Mouse (Mus musculus) embryo, embryonic 10.5 days (tissue): ENCODE data around the gene Rap1a.

Experiments
- DNase-seq: peaks from one replicate; pipeline ENCODE4 v3.0.0-alpha.2; 2015; ENCODE audit warnings: low spot score

Gene Rap1a

DNA sequence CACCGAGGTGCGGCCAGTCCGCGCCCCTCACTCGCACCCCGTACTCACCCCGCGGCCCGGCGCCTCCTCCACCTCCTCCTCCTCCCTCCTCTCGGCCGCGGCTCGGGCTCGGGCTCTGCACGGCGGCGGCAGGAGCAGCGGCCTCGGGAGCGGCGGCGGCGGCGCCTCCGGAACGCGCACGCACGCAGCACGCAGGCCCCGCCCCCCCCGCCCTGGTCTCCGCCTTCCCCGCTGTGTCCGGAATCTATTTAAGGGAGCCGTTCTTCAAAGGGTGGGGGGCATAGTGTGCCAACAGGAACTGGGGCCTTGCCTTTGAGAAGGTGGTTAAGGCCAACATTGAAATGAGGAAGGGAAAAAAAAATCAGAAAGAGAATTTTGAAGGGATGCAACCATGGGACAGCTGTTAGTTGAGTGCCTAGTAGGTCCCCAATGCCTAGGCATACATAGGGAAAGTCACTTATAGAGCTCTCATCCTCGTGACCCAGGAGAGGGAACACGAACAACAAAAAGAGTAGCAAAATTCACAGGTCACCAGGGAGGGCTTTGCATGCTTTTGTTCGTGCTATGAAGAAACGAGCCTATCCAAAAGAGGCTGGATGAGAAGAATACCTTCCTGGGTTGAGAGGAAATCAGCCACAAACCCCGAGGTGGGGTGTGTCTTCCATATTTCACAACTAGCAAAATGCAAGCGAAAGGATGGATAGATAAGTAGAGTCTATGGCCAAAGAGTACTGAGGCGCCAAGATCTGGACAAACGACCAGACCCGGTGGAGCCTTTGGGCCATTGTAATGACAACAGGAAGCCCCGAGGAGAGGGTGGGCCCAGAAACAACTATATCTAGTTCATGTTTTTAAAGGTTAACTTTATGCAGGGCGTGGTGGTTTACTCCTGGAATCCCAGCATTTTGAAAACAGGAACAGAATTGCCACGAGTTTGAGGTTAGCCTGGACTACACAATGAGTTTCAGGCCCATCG lies at the start of gene Rap1a:
Gene Rap1a, minus strand, starts transcription at position 146 of the 976 bp plus-strand sequence.
- DNase-seq, result peak; percentile 83

GRCm38 (mm10) chr3:105846294-105847069 lies 45.3 kb upstream of the Rap1a start:
- DNase-seq, result no peak

DNA sequence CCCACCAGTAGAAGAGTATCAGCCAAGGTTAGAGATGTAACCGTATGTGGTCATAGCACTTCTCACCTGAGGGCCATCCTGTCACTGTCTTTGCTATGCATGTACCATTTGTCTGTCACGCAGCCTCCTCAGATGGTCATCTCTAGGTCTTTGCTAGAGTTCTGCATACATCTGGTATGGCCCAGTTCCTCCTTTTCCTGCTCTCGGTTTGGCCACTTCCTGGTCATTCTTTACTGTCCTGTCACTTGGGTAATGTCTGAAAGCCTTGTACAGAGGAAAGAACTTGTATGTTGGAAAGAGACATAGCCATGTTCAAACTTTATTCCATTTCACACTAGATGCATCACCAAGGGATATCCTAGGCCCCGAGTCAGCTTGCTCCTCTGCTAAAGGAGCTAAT lies 38.7 kb upstream of the Rap1a start:
- DNase-seq, result no peak

GRCm38 (mm10) chr3:105838655-105839054 lies 37.5 kb upstream of the Rap1a start:
- no peak for DNase-seq

DNA sequence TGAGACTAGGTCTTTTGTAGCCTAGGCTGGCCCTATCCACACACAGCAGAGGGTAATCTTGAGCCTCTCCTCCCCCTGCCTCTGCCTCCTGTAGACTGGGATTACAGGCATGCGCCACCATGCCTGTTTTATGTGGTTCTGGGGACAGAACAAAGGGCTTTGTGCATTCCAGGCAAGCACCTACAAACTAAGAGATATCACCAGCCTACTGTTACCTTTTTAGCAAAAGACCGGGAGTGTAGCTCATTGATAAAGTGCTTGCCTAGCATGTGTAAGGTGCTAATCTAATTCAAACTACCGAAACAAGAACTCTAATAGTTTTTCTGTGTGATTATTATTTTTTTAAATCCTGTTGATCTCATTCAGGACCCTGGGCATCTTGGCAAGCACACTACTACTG lies 35.7 kb upstream of the Rap1a start:
- DNase-seq, result no peak

DNA sequence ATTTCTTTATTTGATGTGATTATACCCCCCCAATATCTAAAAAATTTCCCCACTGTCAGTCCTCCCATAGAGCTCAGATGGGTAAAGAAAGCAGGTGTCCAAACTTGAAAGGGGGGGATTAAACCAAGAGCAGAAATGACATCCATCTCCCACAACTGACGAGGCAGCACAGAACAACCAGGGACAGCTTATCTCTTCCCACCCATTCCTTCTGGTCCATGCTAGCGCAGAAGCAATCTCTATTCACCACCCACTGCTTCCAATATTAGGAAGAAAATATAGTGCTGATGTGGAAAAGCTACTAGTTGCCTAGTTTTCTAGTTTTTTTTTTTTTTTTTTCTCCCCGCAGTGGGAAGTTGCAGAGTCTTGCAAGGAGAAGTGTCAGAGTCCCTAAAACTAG lies 34.7 kb upstream of the Rap1a start:
- no peak for DNase-seq

- DNase-seq, result no peak
These were observed 30.4 kb upstream of the Rap1a start for GRCm38 (mm10) chr3:105831584-105831983.

DNA sequence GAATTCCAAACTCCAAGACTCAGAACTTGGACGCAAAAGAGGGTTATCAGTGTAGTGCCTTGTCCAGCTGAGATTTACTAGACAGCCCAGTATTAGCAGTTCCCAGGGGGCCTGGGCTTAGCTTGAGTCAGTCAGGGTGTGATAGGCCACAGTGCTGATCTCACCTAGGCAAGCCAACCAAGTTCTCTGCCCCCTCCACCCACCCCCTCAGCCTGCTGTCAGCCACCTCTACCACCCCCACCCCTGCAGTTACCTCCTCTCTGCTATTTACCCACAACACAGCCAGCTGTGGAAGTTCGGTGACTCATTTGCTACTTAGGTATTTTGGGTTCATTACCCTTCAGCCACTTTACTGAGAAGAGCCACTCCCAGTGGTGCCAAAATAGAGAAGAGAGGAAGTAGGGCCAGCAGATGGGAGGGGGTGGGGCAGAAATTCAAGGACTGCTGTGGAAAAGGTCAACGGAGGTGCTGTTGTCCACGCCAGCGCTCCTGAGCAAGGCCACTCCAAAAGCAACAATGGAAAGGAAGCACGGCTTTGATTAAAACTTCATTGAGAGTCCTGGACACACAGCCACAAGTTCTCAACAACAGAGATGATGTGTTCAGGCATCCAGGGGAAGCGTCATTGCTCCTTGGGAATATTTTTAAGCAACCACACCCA lies 24.5 kb upstream of the Rap1a start:
- DNase-seq, result peak; percentile 10

GRCm38 (mm10) chr3:105824704-105825103 lies 23.6 kb upstream of the Rap1a start:
- DNase-seq, result no peak

GRCm38 (mm10) chr3:105824103-105824502 lies 23.0 kb upstream of the Rap1a start:
- peak; percentile 40 for DNase-seq

DNA sequence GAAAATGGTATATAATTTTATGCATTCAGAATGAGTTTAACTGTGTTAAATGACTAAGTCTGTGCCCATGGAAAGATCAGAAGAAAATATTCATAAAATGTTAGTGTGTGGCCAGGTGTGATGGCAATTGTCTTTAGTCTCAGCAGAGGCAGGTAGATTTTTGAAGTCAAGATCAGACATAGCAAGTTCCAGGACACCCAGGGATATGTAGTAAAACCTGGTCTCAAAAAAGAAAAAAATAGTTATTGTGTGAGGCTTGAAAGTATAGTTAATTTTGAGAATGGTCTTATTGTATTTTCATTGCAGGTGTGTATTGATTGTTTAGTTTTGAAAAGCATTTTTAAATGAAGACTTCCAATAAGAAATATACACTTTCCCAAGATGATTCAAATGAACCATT lies 22.5 kb upstream of the Rap1a start:
- DNase-seq, result no peak

- DNase-seq, result no peak
These were observed 20.4 kb upstream of the Rap1a start for GRCm38 (mm10) chr3:105821504-105821903.

GRCm38 (mm10) chr3:105820272-105820671 lies 19.1 kb upstream of the Rap1a start:
- no peak for DNase-seq

DNA sequence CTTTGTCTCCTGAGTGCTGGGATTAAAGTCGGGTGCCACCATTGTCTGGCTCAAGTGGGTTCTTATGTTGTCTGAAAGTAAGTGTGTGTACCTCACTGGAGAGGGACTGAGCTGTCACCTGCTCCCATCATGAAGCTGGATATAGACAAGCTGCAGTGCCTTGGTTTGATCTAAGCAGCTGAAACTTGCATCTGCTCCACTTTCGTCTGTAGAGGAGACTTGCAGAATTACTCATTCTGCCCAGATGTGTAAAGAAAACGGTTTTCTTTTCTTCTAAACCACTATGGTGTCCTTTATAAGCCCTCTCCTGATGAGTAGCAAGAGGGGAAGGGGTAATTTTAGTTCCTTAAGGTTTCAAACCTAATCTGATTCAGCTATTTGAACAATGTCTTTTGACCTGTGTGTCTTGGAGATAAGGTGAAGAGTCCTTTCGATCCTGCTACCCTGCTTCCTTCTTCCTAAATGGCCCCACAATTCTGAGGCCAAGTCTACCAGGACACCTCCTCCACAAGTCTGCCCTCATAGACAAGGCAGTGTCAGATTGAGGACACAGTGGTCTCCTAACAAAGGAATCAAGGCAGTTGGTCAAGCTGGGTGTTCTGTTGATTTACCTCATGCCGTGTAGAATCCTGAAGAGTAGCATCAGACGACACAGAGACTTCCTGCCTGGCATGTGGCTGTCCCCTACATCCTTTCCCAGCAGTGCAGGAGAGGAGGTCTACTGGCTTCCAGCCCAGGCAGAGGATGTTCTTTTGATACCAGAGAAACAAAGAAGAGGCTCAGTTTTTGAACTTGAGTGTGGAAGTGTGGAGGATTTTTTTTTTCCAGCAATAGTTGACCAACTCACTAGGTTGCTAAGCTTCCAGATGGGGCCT lies 17.2 kb upstream of the Rap1a start:
- DNase-seq, result no peak

DNA sequence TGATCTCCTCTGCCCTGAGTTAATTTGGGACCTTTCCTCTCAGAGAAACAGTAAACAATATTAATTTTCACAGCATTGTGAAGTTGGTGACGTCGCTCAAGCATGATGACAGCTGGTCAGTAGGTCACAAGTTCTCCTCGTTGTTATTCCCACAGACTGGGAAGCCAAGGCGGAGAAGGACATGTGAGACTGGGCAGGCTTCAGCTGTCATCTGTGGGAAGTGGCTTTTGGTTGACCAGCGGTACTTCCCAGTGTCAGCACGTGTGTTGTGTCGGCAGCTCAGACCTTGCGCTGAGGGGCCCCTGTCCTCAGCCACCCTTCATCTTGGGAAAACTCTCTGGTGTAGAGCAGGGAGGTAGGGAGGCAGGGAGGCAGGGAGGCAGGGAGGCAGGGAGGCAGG lies 15.0 kb upstream of the Rap1a start:
- DNase-seq, result no peak

GRCm38 (mm10) chr3:105815236-105815904 lies 14.2 kb upstream of the Rap1a start:
- DNase-seq, result no peak

GRCm38 (mm10) chr3:105811146-105811545 lies 10.0 kb upstream of the Rap1a start:
- no peak for DNase-seq

GRCm38 (mm10) chr3:105808179-105809037 lies 7.3 kb upstream of the Rap1a start:
- DNase-seq, result peak; percentile 25

- DNase-seq, result no peak
These were observed 6.5 kb upstream of the Rap1a start for GRCm38 (mm10) chr3:105807672-105808071.
